Mouse (Mus musculus) gastrocnemius, adult 8-10 months (tissue): Measurements from ENCODE around the gene Pigq. TPM values are rescaled to one million over a fixed set of nuclear protein-coding genes. Genes with fewer than 3 reads are reported as not detected.

Source experiments
- DNase-seq, 2 experiments: peaks; one replicate each; pipeline ENCODE4 v3.0.0; 2022; ENCODE audit warnings: low spot score in 2 of 2
- total RNA-seq, 4 experiments: library from RNA; stranded (reverse); gene quantifications; 2 replicates each; pipeline ENCODE4 v1.2.4; 2022

Gene Pigq
- total RNA-seq, 4 experiments from 2014 or later = 18.1 to 21.0 (median 18.8) TPM

GRCm38 (mm10) chr17:25925348-25925747 lies 19.4 kb downstream of the Pigq start:
- DNase-seq = peak; percentile 62 to 78

DNA sequence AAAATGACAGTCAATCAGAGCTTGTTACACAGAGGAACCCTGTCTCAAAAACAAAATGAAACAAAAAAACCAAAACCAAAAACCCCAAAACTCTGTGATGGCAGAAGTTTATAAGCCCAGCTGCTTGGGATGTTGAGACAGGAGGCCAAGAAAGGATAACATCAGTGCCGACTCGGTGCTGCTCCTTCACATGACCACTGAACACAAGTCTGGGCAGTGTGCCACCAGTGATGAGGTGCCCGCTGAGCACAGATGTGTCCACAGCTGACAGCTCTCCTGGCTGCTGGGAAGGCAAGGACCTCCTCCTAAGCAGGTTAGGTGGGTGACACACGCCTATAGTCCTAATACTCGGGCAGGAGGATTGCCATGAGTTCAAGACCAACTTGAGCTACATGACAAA lies 22.6 kb downstream of the Pigq start:
- no peak for DNase-seq

DNA sequence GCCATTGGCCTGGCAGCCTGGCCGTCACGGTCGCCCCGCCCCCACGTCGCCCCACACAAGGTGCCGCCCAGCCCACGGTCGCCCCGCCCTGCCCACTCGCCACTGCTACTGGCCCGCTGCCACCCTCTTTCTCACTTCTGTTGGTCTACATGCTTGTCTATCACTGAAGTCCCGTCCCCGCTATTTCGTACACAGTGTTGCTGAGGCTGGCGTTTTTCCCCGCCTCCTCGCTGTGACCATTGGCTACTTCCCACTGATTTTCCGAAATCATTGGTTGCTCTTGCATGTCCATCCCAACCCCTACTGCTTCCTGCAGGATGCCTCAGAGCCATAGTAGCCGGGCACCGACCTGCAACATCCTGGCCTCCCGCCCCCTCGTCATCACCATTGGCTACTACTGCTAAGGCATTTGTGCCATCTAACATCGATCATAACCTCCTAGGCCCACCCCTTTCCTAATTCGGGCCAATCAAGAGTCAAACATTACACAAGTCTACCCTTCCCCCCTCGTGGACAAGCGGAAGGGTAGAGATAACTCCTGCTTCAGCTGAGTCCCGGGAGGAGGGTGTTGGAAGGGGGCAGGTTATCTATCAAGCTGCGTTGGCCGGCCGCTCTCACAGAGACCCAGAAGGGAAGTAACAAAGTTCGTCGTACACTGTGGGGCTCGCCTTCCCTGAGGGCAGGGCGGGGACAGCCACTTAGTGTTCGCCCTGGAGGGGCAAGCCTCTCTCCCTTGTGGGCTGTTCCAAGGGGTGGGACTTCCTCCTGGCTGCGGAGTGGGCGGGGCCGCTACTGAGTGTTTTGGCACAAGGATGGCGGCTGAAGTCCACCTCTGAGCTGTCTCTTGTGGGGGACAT lies 24.7 kb downstream of the Pigq start:
- DNase-seq = peak; percentile 100

GRCm38 (mm10) chr17:25919144-25919785 lies 25.5 kb downstream of the Pigq start, which contains the start of gene Rab40c:
Gene Rab40c, minus strand, starts transcription at chr17:25919727.
- peak in 1 of 2 experiments; percentile 11 for DNase-seq

DNA sequence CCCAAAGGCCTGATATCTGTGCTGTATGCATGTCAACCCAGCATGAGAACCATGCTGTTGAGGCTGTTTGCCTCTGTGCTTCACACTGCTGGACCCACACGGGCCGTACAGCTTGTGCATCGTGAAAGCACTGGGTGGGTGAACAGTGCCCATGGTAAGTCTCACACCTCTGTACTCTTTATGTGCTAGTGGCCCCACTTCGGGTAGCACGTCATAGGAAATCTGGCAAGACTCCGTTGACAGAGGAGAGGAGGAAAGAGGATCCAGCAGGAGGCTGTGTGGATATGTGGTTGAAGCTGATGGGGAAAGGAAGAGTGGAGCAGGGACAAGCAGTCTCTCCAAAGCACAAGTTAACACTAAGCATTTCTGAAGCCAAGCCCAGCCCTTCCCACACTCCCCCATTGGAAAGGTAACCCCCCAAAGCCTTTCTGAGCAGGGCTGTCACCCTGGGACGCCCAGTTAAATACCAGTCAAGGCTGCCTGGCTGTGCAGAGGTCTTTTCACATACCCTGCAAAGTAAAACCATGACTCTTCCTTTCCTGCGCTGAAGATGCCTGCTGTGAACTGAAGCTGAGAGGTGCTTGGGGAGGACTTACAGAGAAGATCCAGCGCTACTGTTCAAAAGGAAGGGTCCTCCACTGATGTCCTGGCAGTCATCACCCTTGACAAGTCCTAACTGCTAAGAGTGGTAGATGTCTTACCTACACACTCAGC lies 26.5 kb downstream of the Pigq start:
- DNase-seq = no peak

- no peak for DNase-seq
Measured at GRCm38 (mm10) chr17:25916931-25917647, 27.6 kb downstream of the Pigq start.

- DNase-seq = no peak
Measured at GRCm38 (mm10) chr17:25914295-25914694, 30.4 kb downstream of the Pigq start.

DNA sequence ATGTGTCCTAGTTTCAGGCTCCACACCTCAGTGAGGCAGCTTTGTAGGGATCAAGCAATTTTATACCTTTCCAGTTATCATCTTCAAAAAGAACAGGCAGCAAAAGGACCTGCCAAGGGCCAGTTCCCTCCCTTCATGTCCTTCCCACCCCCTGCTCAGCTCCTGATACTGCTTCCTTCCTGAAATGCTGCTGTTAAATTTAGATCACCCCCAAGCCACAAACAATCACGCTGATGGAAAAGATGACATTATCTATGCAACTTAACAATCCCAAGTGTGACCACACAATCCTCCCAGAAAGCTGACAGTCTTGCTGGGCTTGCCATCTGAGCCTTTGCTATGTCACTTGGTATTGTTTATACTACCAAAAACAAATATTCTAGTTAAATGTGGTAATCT lies 30.9 kb downstream of the Pigq start:
- no peak for DNase-seq

- no peak for DNase-seq
Measured at GRCm38 (mm10) chr17:25913186-25913876, 31.4 kb downstream of the Pigq start.

DNA sequence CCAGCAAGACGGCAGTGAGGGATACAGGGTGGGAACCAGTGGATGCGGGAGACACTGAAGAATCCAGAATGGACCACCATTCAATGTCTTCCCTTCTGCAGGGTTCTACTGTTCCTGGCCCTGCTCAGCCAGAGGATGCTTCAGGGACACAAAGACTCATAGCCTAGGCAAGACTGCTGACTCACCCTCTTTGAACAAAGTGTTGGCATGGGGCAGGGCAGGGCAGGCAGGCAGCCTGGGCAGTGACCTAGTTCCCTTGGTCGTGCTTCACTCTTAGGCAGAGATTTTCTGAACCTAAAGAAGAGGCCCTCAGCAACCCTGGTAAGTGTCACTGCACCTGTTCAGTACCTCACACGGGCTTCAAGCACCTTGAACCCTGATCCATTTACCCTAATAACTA lies 32.9 kb downstream of the Pigq start:
- no peak for DNase-seq

DNA sequence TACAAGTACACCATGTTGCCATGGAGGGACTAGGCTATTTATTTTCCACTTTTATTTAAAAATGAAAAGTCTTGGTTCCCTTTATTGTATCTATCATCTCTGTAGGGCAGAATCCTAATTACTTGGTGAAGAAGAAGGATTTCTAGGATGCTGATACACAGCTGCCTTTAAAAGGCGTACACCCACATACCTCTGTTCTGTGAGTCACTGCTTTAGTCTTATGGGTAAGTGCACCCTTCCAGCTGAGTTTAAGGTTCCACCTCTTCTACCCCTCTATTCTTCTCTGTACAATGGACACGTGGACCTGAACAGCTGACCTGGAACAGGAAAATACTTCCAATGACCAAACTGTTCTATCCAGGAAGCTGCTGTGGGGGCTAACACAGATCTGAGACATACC lies 37.1 kb downstream of the Pigq start:
- DNase-seq = no peak

- no peak for DNase-seq
Measured at GRCm38 (mm10) chr17:25903061-25903460, 41.7 kb downstream of the Pigq start.

GRCm38 (mm10) chr17:25900193-25900592 lies 44.5 kb downstream of the Pigq start:
- no peak for DNase-seq

DNA sequence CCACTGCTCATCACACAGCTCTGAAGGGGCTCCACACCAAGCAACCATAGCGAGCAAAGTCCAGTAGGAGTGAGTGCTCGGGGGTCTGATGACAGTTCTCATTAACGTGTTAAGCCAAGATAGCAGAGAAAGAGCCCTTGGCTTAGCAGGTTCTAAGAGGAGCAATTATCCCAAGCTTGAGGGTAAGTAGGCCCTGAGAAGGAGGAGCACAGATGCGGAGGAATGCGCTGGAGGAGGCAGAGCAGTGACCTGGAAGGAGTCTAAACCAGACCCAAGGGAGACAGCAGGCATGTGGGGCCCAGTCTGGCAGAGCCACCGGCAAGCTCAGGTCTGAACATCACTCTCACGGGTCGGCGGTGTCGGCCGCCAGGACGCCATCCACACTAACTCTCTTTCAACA lies 48.8 kb downstream of the Pigq start:
- DNase-seq = no peak

DNA sequence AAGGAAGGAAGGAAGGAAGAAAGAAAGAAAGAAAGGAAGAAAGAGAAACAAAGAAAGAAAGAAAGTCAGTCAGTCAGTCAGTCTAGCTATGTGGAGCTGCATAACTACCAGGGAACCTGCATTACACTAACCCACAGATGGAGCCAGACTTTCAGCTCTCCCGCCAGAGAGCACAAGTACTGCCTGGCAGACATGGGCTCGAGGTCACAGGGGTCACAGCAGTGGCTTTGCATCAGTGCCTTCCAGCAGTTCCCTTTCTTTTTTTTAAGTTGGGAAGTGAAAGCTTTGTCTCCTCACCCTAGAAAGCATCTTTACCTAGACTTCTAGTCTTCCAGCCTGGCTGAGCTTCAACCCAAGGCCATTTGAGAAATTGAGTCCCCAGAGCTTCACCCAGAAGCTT lies 49.3 kb downstream of the Pigq start:
- no peak for DNase-seq

DNA sequence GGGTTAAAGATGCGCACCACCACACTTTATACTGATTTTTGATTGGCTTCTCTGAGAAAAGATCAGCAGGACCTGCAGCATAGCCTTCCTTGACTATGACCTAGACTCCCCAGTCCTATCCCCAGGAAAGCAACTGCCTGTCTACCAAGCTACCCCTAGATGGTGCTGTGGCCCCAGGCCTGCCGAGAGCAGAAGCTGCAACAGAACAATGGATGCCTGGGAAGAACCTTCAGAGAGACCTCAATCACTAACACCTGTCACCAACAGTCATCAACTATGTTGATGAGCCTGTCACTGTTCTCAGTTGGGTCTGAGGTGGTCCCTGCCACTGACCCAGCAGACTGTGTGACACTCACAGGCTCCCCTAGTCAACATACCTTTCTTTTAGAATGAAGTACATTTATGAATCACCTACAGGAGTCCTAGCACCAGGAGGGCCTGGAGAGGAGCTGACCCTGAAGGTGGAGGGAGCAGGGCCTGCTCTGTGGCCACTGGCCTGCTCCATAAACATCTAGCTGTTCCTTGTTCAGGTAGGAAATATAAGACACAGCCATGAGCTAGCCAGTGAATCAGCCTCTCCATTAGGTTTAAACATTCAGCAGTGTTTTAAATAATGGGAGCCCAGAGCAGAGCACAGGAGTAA lies 50.6 kb downstream of the Pigq start:
- DNase-seq = no peak

GRCm38 (mm10) chr17:25888837-25889236 lies 55.9 kb downstream of the Pigq start:
- no peak for DNase-seq

DNA sequence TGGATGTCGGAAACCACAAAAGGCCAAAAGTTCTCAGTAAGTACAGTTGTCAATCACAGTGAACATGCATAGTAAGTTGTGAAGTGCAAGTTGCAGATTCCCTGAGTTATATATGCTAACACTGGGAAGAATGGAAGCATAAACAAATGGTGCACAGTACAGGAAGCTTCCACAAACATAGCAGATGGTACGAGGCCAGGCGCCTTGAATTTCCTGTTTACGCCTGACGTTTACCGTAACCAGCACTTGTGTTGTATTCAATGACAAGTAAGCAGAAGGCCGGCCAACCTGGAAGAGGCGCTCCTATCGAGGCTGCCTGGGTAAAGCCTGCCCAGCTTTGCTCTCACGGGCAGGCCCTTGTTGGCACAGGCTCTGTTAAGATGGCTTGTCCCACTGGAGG lies 57.3 kb downstream of the Pigq start:
- DNase-seq = no peak

DNA sequence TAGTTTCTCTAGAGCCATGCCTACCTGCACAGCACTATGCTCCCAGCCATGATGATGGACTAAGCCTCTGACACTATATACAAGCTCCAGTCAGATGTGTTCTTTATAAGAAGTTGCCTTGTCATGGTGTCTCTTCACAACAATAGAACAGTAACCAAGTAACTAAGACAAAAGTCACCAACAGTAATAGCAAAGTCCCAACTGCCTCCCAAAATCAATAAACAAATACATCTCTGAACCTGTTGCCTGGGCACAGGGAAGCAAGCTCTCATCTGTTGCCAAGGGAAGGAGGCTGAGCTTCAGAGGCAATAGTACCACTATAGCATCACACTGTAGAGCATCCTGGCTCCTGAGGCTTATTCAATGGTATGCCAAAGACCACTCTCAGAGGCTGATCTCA lies 57.9 kb downstream of the Pigq start:
- no peak for DNase-seq

DNA sequence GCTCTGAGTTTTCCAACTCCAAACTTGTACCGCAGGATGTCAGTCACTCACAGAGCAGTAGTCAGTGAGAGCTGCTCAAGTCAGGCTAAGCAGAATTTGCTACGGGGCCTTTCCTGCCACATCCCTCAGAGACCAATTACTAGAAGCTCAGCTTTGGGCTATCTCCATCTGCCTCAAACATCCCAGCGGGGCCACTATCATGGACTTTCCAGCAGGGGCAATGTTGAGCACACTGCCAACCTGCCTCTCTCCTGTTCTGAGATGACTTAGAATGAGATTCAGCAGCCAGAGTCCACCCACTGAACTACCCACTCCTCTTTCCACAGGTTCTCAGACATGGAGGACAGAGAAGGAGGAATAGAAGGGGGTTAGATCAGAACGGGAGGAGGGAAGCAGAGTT lies 59.1 kb downstream of the Pigq start:
- no peak for DNase-seq
